Mouse (Mus musculus) layer of hippocampus, adult 18-20 months (tissue): Measurements from ENCODE around the gene Slc6a19. TPM values are rescaled to one million over a fixed set of nuclear protein-coding genes. Genes with fewer than 3 reads are reported as not detected.

Experiments
- DNase-seq, 2 experiments: peaks; one replicate each; pipeline ENCODE4 v3.0.0; 2022; ENCODE audit warnings: low spot score in 2 of 2
- total RNA-seq, 2 experiments: library from RNA; stranded (reverse); gene quantifications; 2 replicates each; pipeline ENCODE4 v1.2.3; 2021

Gene Slc6a19
- total RNA-seq, 2 experiments from 2014 or later, result 0.17 TPM; not detected in 1

DNA sequence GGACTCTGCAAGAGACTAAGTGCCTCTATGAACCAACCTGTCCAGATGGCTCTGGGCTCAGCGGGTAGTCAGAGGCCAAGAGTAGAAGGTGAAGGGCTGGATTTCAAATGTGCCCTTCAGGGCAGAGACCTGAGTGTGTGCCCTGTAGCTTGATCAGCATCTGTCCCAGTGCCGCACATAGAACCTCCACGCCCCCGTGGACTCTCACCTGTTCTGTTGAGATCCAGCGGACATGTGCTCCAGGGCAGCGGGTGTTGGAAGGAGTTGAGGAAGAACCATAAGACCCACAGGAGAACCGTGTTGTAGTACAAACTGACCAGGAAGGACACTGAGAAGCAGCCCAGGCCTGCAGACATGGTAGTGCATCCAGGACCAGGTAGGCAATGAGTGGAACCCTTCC is 29.5 kb downstream of the Slc6a19 start:
- DNase-seq, result no peak

DNA sequence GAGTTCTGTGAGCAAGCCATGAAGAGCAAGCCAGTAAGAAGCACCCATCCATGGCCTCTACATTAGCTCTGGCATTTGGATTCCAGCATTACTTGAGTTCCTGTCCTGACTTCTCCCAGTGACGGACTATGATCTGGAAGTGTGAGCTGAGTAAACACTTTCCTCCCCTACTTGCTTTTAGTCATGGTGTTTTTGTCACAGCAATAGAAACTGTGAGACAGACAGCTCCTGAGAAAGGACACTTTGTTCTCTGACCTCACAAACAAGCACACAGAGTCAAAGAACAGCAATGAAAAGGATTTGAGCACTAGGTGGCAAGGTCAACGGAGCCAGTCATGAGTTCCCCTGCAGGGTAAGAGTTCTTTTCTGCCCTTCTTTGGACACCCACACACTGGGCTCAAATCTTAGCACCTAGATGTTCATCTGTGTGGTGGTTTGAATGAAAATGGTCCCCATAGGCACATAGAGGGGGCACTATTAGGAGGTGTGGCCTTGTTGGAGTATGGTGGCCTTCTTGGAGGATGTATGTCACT is 44.4 kb downstream of the Slc6a19 start:
- no peak for DNase-seq

DNA sequence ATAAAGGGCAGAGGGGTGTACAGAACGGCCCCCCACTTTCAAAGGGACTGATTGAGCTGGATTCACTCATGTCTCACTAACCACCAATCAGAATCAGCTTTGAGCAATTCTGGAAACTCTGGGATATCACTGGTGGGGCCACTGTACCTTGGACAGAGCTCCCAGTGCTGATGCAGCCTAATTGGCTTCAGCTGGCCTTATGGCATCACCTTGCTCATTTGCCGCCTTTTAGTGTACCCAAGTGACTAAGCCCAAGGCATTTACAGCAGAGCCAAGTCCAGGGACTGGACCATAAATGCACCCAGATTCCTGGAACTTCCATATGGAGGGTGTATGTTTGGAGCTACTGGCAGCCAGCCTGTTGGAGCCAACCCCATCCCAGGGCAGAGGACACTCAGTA is 45.7 kb downstream of the Slc6a19 start:
- no peak for DNase-seq

DNA sequence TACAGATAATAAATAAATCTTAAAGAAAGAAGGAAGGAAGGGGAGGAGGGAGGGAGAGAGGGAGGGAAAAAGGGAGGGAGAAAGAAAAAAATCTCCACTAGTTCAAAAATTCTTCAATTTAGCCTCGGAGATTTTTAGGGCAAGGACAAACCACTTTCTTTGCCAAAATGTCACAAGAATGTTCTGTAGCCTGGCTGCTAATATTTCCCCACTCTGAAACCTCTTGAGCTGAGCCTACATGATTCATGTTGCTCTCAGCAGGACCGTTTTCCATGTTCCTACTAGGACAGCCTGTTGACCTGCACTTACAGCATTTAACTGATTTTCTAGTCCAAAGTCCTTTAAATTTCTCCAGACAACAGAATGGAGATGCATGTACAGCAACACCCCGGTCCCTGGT is 49.7 kb downstream of the Slc6a19 start:
- no peak for DNase-seq

DNA sequence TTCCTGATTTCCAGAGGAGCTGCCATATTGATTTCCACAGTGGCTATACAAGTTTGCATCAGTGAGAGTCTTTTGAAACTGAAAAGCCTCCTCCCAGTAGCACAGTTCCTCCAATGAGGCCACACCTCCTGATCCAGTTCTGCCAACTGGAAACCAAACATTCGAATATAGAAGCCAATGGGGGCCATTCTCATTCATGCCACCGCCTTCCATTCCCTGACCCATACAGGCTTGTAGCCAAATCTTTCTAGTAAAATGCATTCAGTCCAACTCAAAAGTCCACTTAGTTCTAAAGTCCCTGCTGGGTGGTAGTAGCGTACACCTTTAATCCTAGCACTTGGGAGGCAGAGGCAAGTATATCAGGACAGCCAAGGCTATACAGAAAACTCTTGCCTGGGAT is 51.4 kb downstream of the Slc6a19 start:
- DNase-seq, result no peak

DNA sequence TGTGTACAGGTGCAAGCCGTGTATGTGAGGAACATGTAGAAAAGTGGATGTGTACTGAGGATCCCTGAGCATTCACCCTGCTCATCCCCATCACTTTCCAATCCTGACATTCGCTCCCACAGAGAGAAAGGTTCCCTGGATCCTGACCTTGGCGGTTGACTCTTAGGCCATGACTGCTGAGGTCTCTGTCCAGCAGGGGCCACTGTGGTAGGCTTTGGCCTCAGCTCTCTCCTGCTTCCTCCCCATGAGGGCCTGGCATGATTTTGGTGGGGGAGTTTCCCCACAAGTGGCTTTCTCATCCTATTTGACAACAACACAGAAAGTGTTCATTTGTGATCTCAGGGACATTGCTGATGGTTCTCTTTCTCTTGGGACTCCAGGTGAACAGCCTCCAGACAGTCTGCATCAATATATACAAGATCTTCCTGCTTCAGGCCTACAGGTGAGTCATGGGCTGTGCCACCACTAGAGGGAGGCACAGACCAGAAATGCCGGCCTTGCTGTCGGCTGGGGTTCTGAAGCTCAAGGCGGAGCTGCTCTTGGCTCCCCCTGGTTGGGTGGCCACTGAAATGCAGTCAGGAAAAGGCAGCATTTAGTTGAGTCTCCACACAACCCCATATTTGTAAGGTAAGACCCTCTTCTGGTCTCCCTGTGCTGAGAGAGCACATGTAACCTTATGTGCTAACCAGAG is 58.1 kb downstream of the Slc6a19 start:
- peak; percentile 24 to 69 for DNase-seq

DNA sequence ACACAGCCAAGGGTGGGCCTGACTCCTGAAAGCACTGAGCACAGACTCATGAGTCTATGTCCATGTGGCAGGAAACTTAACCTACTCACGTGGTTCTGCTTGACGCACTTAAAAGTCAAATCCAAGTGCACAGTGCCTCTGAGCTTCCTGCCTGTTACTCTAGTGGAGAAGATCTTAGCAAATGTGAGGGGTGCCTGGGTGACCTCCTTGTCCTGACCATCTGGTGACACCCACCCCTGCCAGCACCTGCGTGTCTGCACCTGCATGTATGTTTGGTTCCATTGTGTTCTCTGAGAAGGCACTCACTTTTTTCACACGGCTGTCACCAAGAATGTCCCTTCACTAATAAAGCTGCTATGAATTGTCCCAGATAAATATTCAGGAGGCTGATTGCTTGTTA is 63.4 kb downstream of the Slc6a19 start:
- DNase-seq, result no peak

DNA sequence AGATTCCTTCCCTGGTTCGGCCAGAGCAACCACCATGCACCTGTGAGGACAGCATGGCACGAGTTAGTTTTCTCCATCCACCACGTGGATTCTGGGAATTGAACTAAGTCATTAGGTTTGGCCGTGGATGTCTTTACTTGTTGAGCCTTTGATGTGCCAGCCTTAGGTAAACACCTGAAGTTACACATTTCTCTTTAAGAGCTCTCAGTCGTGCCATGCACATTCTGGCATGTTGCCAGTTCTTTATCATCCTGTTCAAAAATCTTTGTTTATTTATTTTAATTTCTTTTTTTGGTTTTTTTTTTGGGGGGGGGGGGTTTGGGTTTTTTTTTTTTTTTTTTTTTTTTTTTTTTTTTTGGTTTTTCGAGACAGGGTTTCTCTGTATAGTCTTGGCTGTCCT is 66.8 kb downstream of the Slc6a19 start:
- no peak for DNase-seq

DNA sequence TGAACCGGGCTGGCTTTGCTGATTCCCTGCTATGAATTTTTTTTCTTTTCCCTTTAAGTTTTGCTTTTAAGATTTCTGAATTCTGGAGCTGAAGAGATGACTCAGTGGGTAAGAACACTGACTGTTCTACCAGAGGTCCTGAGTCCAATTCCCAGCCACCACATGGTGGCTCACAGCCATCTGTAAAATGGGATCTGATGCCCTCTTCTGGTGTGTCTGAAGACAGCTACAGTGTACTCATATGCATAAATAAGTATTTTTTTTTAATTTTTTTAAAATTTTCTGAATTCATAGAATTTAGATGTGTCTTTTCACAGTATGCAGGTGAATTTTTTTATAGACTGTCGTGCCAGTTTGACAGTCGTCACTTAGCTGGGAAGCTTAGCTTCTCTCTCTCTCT is 72.8 kb downstream of the Slc6a19 start:
- DNase-seq, result no peak

Other genes with a start within 250 kb of the Slc6a19 start
- 10 to 100 TPM; 35.0 to 37.7 TPM for gene Lpcat1, start 237.7 kb downstream of the Slc6a19 start, total RNA-seq
- gene Slc6a3, start 168.1 kb downstream of the Slc6a19 start, total RNA-seq, result under 1 TPM; 0.15 to 0.27 TPM
- gene Clptm1l, start 100.9 kb downstream of the Slc6a19 start, total RNA-seq, result 100 to 1,000 TPM; 118 to 123 TPM
- gene Tert, start 78.0 kb downstream of the Slc6a19 start, total RNA-seq, result 1 to 10 TPM; 2.4 to 3.6 TPM
- gene Slc6a18, start 26.8 kb downstream of the Slc6a19 start, total RNA-seq, result not detected
- gene Slc12a7, start 28.2 kb upstream of the Slc6a19 start, total RNA-seq, result 1 to 10 TPM; 2.9 to 5.1 TPM
- 1 to 10 TPM; 7.4 to 8.5 TPM for gene Nkd2, start 142.8 kb upstream of the Slc6a19 start, total RNA-seq
- under 1 TPM; 0.48 to 0.87 TPM for gene Trip13, start 232.9 kb upstream of the Slc6a19 start, total RNA-seq
- 100 to 1,000 TPM in 1 of 2 experiments, 10 to 100 TPM in 1; 99.3 to 106 TPM for gene Brd9, start 232.9 kb upstream of the Slc6a19 start, total RNA-seq